Mouse (Mus musculus): ENCODE measurements around the gene B9d2. TPM values are rescaled to one million over a fixed set of nuclear protein-coding genes. Genes with fewer than 3 reads are reported as not detected.
"Not testable (repeated sequence)": the region's sequence is repeated elsewhere in the genome, so short reads cannot be mapped to it uniquely, and the experiment has no call there.

B9d2 gene
- polyA plus RNA-seq, 1 experiment from 2014 or later: 44.3 TPM

DNA sequence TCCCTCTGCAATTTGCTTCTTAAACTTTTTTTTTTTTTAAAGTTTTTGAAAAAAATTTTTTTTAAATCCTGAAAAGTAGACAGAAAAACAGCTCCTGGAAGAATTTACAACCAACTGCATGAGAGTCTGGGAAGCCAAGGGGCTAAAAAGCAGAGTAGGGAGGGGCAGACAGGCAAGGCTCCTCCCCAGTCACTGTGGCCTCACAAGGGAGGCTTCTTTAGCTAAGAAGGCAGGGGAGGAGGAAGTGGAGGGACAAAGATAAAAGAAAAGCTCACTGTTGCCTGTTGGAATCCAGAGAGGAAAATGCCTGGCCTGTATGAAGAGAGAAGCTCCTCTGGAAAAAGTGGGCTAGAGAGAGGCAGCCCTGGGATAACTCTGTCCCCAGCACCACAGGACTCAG is 41.2 kb downstream of the B9d2 start:
- not testable (repeated sequence) for H3K27ac ChIP-seq (replicated peaks; ENCODE audit: low read depth, low read length); H3K4me3 ChIP-seq (replicated peaks; ENCODE audit: low read depth, low read length); H3K4me1 ChIP-seq (ENCODE audit: control insufficient read depth, insufficient read depth, low read length); H3K27me3 ChIP-seq (ENCODE audit: control insufficient read depth, insufficient read depth, low read length); H3K4me2 ChIP-seq (ENCODE audit: low read length); H3K9ac ChIP-seq (replicated peaks; ENCODE audit: low read length); DNase-seq; ATAC-seq (ENCODE audit: low FRiP score, low TSS enrichment); H3K9me3 ChIP-seq (ENCODE audit: control insufficient read depth, low read length)
- H3K36me3 ChIP-seq (ENCODE audit: control insufficient read depth, insufficient read depth, low read length): peaks cover 65% of the 10 kb centered on the region

- no peak overlapping the region for H3K27ac ChIP-seq (replicated peaks; ENCODE audit: low read depth, low read length)
- no peak overlapping the region for H3K9ac ChIP-seq (replicated peaks; ENCODE audit: low read length)
- ATAC-seq (ENCODE audit: low FRiP score, low TSS enrichment) (no peak), DNase-seq (no peak)
- H3K4me1 ChIP-seq (ENCODE audit: control insufficient read depth, insufficient read depth, low read length): no peaks in the 10 kb centered on the region
- no peak overlapping the region for H3K4me3 ChIP-seq (replicated peaks; ENCODE audit: low read depth, low read length)
- 90% methylated on average over 19 of the region's 19 CpGs for WGBS
- peaks cover 95% of the 10 kb centered on the region for H3K36me3 ChIP-seq (ENCODE audit: control insufficient read depth, insufficient read depth, low read length)
- no peaks in the 10 kb centered on the region for H3K9me3 ChIP-seq (ENCODE audit: control insufficient read depth, low read length)
- no peak overlapping the region for H3K4me2 ChIP-seq (ENCODE audit: low read length)
- H3K27me3 ChIP-seq (ENCODE audit: control insufficient read depth, insufficient read depth, low read length): no peaks in the 10 kb centered on the region
Measured at GRCm38 (mm10) chr7:25725886-25726285, 45.3 kb downstream of the B9d2 start.

GRCm38 (mm10) chr7:25727800-25728199 is 47.2 kb downstream of the B9d2 start:
- whole genome bisulfite sequencing: 95% methylated on average over 5 of the region's 5 CpGs
- H3K36me3 ChIP-seq (ENCODE audit: control insufficient read depth, insufficient read depth, low read length): peaks cover 96% of the 10 kb centered on the region
- no peak for ATAC-seq (ENCODE audit: low FRiP score, low TSS enrichment)

DNA sequence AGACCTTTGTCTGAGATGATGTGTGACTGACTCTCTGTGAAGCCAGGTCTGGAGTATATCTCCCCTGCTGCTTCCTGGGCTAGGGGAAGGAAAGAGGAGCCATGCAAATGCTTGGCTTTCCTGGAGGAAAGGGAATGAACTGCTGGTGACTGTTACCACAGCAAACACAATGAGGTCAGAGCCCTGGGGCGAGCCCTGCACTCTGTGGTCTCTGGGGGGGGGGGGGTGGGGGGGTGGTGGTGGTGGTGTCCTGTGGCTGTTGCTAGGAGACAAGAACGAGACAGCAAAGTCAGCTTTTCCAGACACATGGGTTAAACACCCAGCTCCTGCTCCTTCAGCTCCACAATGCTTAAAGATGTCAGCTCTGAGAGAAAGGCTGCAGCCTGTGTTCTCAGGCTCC is 48.8 kb downstream of the B9d2 start:
- WGBS: 58% methylated on average over 2 of the region's 2 CpGs
- peaks cover 96% of the 10 kb centered on the region for H3K36me3 ChIP-seq (ENCODE audit: control insufficient read depth, insufficient read depth, low read length)
- no peaks in the 10 kb centered on the region for H3K27me3 ChIP-seq (ENCODE audit: control insufficient read depth, insufficient read depth, low read length)
- H3K4me1 ChIP-seq (ENCODE audit: control insufficient read depth, insufficient read depth, low read length): no peaks in the 10 kb centered on the region
- DNase-seq (no peak), ATAC-seq (ENCODE audit: low FRiP score, low TSS enrichment) (no peak)
- H3K4me3 ChIP-seq (replicated peaks; ENCODE audit: low read depth, low read length): no peak overlapping the region
- H3K4me2 ChIP-seq (ENCODE audit: low read length): no peak overlapping the region
- H3K9ac ChIP-seq (replicated peaks; ENCODE audit: low read length): no peak overlapping the region
- H3K9me3 ChIP-seq (ENCODE audit: control insufficient read depth, low read length): no peaks in the 10 kb centered on the region
- H3K27ac ChIP-seq (replicated peaks; ENCODE audit: low read depth, low read length): no peak overlapping the region

More at GRCm38 (mm10) chr7:25727800-25728199, 47.2 kb downstream of the B9d2 start:
- H3K9me3 ChIP-seq (ENCODE audit: control insufficient read depth, low read length): no peaks in the 10 kb centered on the region
- DNase-seq: no peak
- H3K4me3 ChIP-seq (replicated peaks; ENCODE audit: low read depth, low read length): no peak overlapping the region
- H3K4me2 ChIP-seq (ENCODE audit: low read length): no peak overlapping the region
- no peaks in the 10 kb centered on the region for H3K27me3 ChIP-seq (ENCODE audit: control insufficient read depth, insufficient read depth, low read length)
- no peaks in the 10 kb centered on the region for H3K4me1 ChIP-seq (ENCODE audit: control insufficient read depth, insufficient read depth, low read length)
- H3K9ac ChIP-seq (replicated peaks; ENCODE audit: low read length): no peak overlapping the region
- H3K27ac ChIP-seq (replicated peaks; ENCODE audit: low read depth, low read length): no peak overlapping the region

DNA sequence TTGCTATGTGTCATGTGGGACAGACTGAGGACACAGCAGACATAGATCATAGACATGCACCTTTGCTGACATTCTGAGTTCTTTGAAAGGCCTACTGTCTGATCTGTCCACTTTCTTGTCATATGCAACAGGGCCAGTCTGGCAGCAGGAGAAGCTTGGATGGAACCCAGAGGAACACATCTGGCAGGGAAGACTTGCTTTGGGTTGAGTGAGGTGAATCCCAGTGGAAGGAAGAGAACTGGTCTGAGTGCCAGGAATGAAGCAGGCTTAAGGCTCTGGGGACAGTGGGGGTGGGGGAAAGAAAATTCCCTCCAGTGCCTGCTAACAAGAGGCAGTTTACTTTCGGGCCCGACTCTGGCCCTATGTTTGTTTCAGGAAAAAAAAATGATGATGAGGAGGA is 49.3 kb downstream of the B9d2 start:
- Histone ChIP-seq H3K9ac (replicated peaks; ENCODE audit: low read length) (no peak overlapping the region), H3K4me1 (ENCODE audit: control insufficient read depth, insufficient read depth, low read length) (no peaks in the 10 kb centered on the region), H3K27ac (replicated peaks; ENCODE audit: low read depth, low read length) (no peak overlapping the region), H3K27me3 (ENCODE audit: control insufficient read depth, insufficient read depth, low read length) (no peaks in the 10 kb centered on the region), H3K4me2 (ENCODE audit: low read length) (no peak overlapping the region), H3K4me3 (replicated peaks; ENCODE audit: low read depth, low read length) (no peak overlapping the region), H3K9me3 (ENCODE audit: control insufficient read depth, low read length) (no peaks in the 10 kb centered on the region), H3K36me3 (ENCODE audit: control insufficient read depth, insufficient read depth, low read length) (peaks cover 96% of the 10 kb centered on the region)
- WGBS: 88% methylated on average over 2 of the region's 2 CpGs
- no peak for DNase-seq
- no peak for ATAC-seq (ENCODE audit: low FRiP score, low TSS enrichment)

DNA sequence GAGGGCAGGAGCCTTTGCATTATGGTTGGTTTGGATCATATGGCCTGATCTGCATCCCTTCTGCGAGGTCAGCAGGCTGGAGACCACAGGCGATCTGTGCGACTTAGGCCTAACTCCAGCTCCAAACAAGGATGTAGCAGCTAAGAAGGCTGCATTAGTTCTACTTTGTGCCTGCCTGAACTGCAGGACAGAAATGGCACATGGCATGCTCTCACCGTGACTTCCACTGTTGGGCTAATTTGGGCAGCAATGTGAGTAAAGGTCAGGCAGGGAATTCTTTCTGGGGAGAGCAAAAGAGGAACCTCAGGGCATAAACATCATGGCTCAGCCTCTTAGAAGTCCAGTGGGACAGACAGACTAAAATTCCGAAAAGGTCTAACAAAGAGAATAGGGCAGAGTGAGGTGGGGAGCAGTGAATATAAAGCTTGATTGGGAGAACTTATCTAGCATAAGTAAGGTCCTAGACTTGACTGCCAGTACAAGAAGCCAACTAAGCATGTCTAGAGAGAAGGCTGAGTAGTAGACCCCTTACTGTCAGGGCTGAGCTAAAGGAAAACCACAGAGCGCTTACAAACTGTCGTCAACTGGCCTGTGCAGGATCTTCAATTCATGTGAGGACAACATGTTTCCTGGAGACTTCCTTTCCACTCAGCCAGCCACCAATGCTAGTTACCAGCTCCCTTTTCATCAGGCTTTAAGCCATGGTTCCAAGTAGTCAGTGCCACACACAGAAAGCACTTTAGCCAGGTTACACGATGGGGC is 50.9 kb downstream of the B9d2 start:
- no peaks in the 10 kb centered on the region for H3K4me1 ChIP-seq (ENCODE audit: control insufficient read depth, insufficient read depth, low read length)
- DNase-seq (no peak), ATAC-seq (ENCODE audit: low FRiP score, low TSS enrichment) (no peak)
- no peak overlapping the region for H3K4me2 ChIP-seq (ENCODE audit: low read length)
- no peaks in the 10 kb centered on the region for H3K9me3 ChIP-seq (ENCODE audit: control insufficient read depth, low read length)
- no peak overlapping the region for H3K4me3 ChIP-seq (replicated peaks; ENCODE audit: low read depth, low read length)
- no peaks in the 10 kb centered on the region for H3K27me3 ChIP-seq (ENCODE audit: control insufficient read depth, insufficient read depth, low read length)
- peaks cover 96% of the 10 kb centered on the region for H3K36me3 ChIP-seq (ENCODE audit: control insufficient read depth, insufficient read depth, low read length)
- H3K9ac ChIP-seq (replicated peaks; ENCODE audit: low read length): no peak overlapping the region
- H3K27ac ChIP-seq (replicated peaks; ENCODE audit: low read depth, low read length): no peak overlapping the region
- 95% methylated on average over 8 of the region's 8 CpGs for WGBS

- no peaks in the 10 kb centered on the region for H3K9me3 ChIP-seq (ENCODE audit: control insufficient read depth, low read length)
Measured at GRCm38 (mm10) chr7:25734991-25735390, 54.4 kb downstream of the B9d2 start.

More at GRCm38 (mm10) chr7:25734991-25735390, 54.4 kb downstream of the B9d2 start:
- H3K4me2 ChIP-seq (ENCODE audit: low read length): no peak overlapping the region
- no peak overlapping the region for H3K9ac ChIP-seq (replicated peaks; ENCODE audit: low read length)
- no peaks in the 10 kb centered on the region for H3K27me3 ChIP-seq (ENCODE audit: control insufficient read depth, insufficient read depth, low read length)
- ATAC-seq (ENCODE audit: low FRiP score, low TSS enrichment) (no peak), DNase-seq (no peak)
- H3K27ac ChIP-seq (replicated peaks; ENCODE audit: low read depth, low read length): no peak overlapping the region
- 82% methylated on average over 4 of the region's 4 CpGs for WGBS
- peaks cover 98% of the 10 kb centered on the region for H3K36me3 ChIP-seq (ENCODE audit: control insufficient read depth, insufficient read depth, low read length)
- H3K4me1 ChIP-seq (ENCODE audit: control insufficient read depth, insufficient read depth, low read length): no peaks in the 10 kb centered on the region
- H3K4me3 ChIP-seq (replicated peaks; ENCODE audit: low read depth, low read length): no peak overlapping the region

Other genes starting within 250 kb of the B9d2 start
- gene Ceacam1, start 203.2 kb upstream of the B9d2 start, polyA plus RNA-seq (2014; fragmentation: Nextera tagmentation; extraction: Ambion mirVana): 0.24 and 0.63 TPM in 2 replicates
- gene Ceacam2, start 140.9 kb upstream of the B9d2 start, polyA plus RNA-seq (2014; fragmentation: Nextera tagmentation; extraction: Ambion mirVana): 0.16 and 0.24 TPM in 2 replicates
- not detected in 2 replicates for gene Erich4, start 64.9 kb upstream of the B9d2 start, polyA plus RNA-seq (2014; fragmentation: Nextera tagmentation; extraction: Ambion mirVana)
- gene Dmac2, start 61.4 kb upstream of the B9d2 start, polyA plus RNA-seq (2014; fragmentation: Nextera tagmentation; extraction: Ambion mirVana): 40.4 and 44.9 TPM in 2 replicates
- gene B3gnt8, start 54.1 kb upstream of the B9d2 start, polyA plus RNA-seq (2014; fragmentation: Nextera tagmentation; extraction: Ambion mirVana): 0.30 and 0.50 TPM in 2 replicates
- 40.6 and 46.3 TPM in 2 replicates for gene Bckdha, start 21.8 kb upstream of the B9d2 start, polyA plus RNA-seq (2014; fragmentation: Nextera tagmentation; extraction: Ambion mirVana)
- gene Exosc5, start 21.6 kb upstream of the B9d2 start, polyA plus RNA-seq (2014; fragmentation: Nextera tagmentation; extraction: Ambion mirVana): 38.3 and 41.3 TPM in 2 replicates
- gene Tmem91, start 5.6 kb upstream of the B9d2 start, polyA plus RNA-seq (2014; fragmentation: Nextera tagmentation; extraction: Ambion mirVana): 32.8 and 46.5 TPM in 2 replicates
- 0.67 and 1.1 TPM in 2 replicates for gene Tgfb1, start 6.2 kb downstream of the B9d2 start, polyA plus RNA-seq (2014; fragmentation: Nextera tagmentation; extraction: Ambion mirVana)
- gene Ccdc97, start 38.3 kb downstream of the B9d2 start, polyA plus RNA-seq (2014; fragmentation: Nextera tagmentation; extraction: Ambion mirVana): 38.3 and 47.7 TPM in 2 replicates
- 52.1 and 61.6 TPM in 2 replicates for gene Hnrnpul1, start 74.0 kb downstream of the B9d2 start, polyA plus RNA-seq (2014; fragmentation: Nextera tagmentation; extraction: Ambion mirVana)
- 9.3 and 20.2 TPM in 2 replicates for gene Axl, start 107.9 kb downstream of the B9d2 start, polyA plus RNA-seq (2014; fragmentation: Nextera tagmentation; extraction: Ambion mirVana)
- gene Cyp2s1, start 136.1 kb downstream of the B9d2 start, polyA plus RNA-seq (2014; fragmentation: Nextera tagmentation; extraction: Ambion mirVana): 1.4 and 2.1 TPM in 2 replicates
- gene Cyp2b10, start 216.8 kb downstream of the B9d2 start, polyA plus RNA-seq (2014; fragmentation: Nextera tagmentation; extraction: Ambion mirVana): not detected in 2 replicates

All from midbrain, embryonic 14.5 days (tissue).